Mouse (Mus musculus) liver, embryonic 16.5 days (tissue): ENCODE results near the gene Fam198a. TPM values are rescaled to one million over a fixed set of nuclear protein-coding genes. Genes with fewer than 3 reads are reported as not detected.

Source experiments
- ATAC-seq: fragments of 200-750 bp; cut with Nextera tagmentation; 2 replicates; pipeline ENCODE4 v1.8.0; 2017; ENCODE audit warnings: low read depth, mild to moderate bottlenecking, moderate number of reproducible peaks, moderate library complexity
- H3K27ac ChIP-seq: fragments of 300-500 bp; sonication (generic); 2 replicates; pipeline ENCODE4 v1.5.1; 2014; ENCODE audit warnings: mild to moderate bottlenecking, low read length
- H3K27me3 ChIP-seq: fragments of 300-500 bp; sonication (generic); 2 replicates; pipeline ENCODE4 v1.6.1; 2014; ENCODE audit warnings: low read depth, low read length, mixed read lengths; ENCODE audit not compliant: control insufficient read depth, insufficient read depth
- H3K36me3 ChIP-seq: fragments of 300-500 bp; sonication (generic); 2 replicates; pipeline ENCODE4 v1.6.1; 2014; ENCODE audit warnings: mild to moderate bottlenecking; ENCODE audit not compliant: control insufficient read depth, insufficient read depth
- H3K4me1 ChIP-seq: fragments of 300-500 bp; sonication (generic); 2 replicates; pipeline ENCODE4 v1.6.1; 2014; ENCODE audit warnings: low read depth, low read length, mixed read lengths; ENCODE audit not compliant: control insufficient read depth
- H3K4me2 ChIP-seq: fragments of 300-500 bp; sonication (generic); 2 replicates; pipeline ENCODE4 v1.6.1; 2014; ENCODE audit warnings: low read depth, low read length, mixed read lengths
- H3K4me3 ChIP-seq: fragments of 300-500 bp; sonication (generic); 2 replicates; pipeline ENCODE4 v1.5.1; 2014; ENCODE audit warnings: low read depth, mild to moderate bottlenecking, low read length
- H3K9ac ChIP-seq: fragments of 300-500 bp; sonication (generic); 2 replicates; pipeline ENCODE4 v1.6.1; 2014; ENCODE audit warnings: low read depth, low read length
- H3K9me3 ChIP-seq: fragments of 300-500 bp; sonication (generic); replicated peaks from 2 replicates; pipeline ENCODE4 v1.6.1; 2016; ENCODE audit warnings: low read length; ENCODE audit not compliant: control insufficient read depth
- WGBS: fragments of 180-500 bp; shearing (Covaris S2); extraction: QIAGEN DNeasy Blood & Tissue Kit; methylation state at CpG from one replicate; pipeline ENCODE4 v1.1.7; 2014; ENCODE audit not compliant: insufficient replicate concordance; 5-methylcytosine and 5-hydroxymethylcytosine counted together
- polyA plus RNA-seq: library from polyadenylated mRNA; unstranded; fragments of >200 nt; fragmentation: Nextera tagmentation; extraction: Ambion mirVana; gene quantifications from 2 replicates; pipeline ENCODE4 v1.2.1, GENCODE M21; 2015

Fam198a gene
- polyA plus RNA-seq, 1 experiment from 2014 or later, result 0.76 TPM

DNA sequence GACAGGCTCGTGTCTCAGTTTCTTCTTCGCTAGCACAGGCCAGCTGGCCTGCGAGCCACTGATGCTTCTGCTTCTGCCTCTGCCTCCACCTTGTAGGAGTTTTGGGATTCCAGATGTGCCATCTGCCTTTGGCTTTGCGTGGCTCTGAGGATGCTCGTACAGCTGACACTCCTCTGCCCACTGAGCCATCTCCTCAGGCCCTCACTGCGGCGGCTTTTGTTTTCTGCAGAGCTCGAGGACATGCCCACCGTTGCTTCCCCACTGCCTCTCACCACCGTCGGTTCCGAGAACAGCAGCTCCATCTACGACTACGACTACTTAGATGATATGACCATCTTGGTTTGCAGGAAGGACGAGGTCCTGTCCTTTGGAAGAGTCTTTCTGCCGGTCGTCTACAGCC lies 42.5 kb upstream of the Fam198a start:
- Histone ChIP-seq H3K36me3 (no peaks in the 10 kb centered on the region), H3K27ac (no peak overlapping the region), H3K27me3 (no peaks in the 10 kb centered on the region), H3K9me3 (no peaks in the 10 kb centered on the region), H3K4me3 (no peak overlapping the region), H3K9ac (no peak overlapping the region), H3K4me1 (peaks cover 4% of the 10 kb centered on the region), H3K4me2 (no peak overlapping the region)
- 77% methylated on average over 17 of the region's 17 CpGs for WGBS
- no peak for ATAC-seq

DNA sequence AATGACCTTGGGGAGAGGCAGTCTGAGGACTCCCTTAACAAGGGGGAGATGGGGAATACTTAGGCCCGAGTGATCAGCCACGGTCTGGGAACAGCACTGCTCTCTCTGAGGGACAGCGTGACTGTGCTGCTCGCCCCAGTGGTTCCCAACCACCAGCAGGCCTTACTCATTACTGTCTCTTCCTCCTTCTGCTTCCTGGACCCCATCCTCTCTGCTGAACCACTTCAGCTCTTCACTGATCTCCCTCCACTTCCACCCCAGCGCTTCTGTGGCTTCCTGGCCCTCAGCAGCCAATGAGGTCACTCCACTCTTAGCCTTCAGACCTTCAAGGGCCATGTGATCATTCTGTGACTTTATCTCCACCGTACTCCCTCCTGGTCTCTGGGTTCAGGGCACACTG lies 41.2 kb upstream of the Fam198a start:
- no peak overlapping the region for H3K4me2 ChIP-seq
- 0 out of 2 replicates have a peak, but pooled peaks have one; percentile 10 for ATAC-seq
- H3K27ac ChIP-seq, result no peak overlapping the region
- no peaks in the 10 kb centered on the region; the same call in 1 of the 2 replicates for H3K4me1 ChIP-seq
- no peak overlapping the region for H3K9ac ChIP-seq
- H3K27me3 ChIP-seq, result no peaks in the 10 kb centered on the region
- 19% methylated on average over 6 of the region's 6 CpGs for WGBS
- no peaks in the 10 kb centered on the region for H3K36me3 ChIP-seq
- no peaks in the 10 kb centered on the region for H3K9me3 ChIP-seq
- H3K4me3 ChIP-seq, result no peak overlapping the region

DNA sequence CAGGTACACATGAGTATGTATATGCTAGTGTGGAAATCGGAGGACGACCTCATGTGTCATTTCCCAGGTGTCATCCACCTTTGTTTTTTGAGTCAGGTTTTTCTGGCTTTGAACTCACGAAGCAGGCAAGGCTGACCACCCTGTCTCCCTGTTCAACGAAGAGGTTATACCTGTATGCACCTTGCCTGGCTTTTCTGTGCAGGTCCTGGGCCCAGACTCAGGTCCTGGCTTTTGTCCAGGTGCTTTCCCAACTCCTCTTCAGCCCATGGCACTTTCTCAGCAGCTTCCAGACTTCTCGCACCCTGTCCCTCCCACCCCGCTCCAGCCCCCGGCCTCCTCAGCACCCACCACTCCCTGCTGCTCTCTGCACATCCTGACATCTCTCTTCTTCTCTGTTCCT lies 39.6 kb upstream of the Fam198a start:
- Histone ChIP-seq H3K27me3 (no peaks in the 10 kb centered on the region), H3K4me3 (no peak overlapping the region), H3K9ac (no peak overlapping the region), H3K27ac (no peak overlapping the region), H3K4me2 (no peak overlapping the region), H3K9me3 (no peaks in the 10 kb centered on the region), H3K36me3 (no peaks in the 10 kb centered on the region), H3K4me1 (no peaks in the 10 kb centered on the region; the same call in 1 of the 2 replicates)
- 69% methylated on average over 7 of the region's 7 CpGs for WGBS
- no peak for ATAC-seq

GRCm38 (mm10) chr9:121912786-121913185 lies 38.0 kb upstream of the Fam198a start:
- no peaks in the 10 kb centered on the region for H3K36me3 ChIP-seq
- no peak overlapping the region for H3K4me2 ChIP-seq
- no peak overlapping the region for H3K9ac ChIP-seq
- H3K9me3 ChIP-seq, result no peaks in the 10 kb centered on the region
- 66% methylated on average over 4 of the region's 4 CpGs for WGBS
- H3K27ac ChIP-seq, result no peak overlapping the region
- H3K4me3 ChIP-seq, result no peak overlapping the region
- no peaks in the 10 kb centered on the region; the same call in 1 of the 2 replicates for H3K4me1 ChIP-seq
- ATAC-seq, result no peak
- H3K27me3 ChIP-seq, result no peaks in the 10 kb centered on the region

GRCm38 (mm10) chr9:121914226-121914757 lies 36.5 kb upstream of the Fam198a start:
- H3K4me3 ChIP-seq, result no peak overlapping the region
- ATAC-seq, result no peak
- H3K9me3 ChIP-seq, result no peaks in the 10 kb centered on the region
- no peaks in the 10 kb centered on the region; the same call in 1 of the 2 replicates for H3K4me1 ChIP-seq
- H3K27me3 ChIP-seq, result no peaks in the 10 kb centered on the region
- WGBS, result 61% methylated on average over 8 of the region's 8 CpGs
- no peak overlapping the region for H3K27ac ChIP-seq
- no peak overlapping the region for H3K4me2 ChIP-seq
- no peak overlapping the region for H3K9ac ChIP-seq
- H3K36me3 ChIP-seq, result no peaks in the 10 kb centered on the region

GRCm38 (mm10) chr9:121915056-121915455 lies 35.7 kb upstream of the Fam198a start:
- Histone ChIP-seq H3K4me2 (no peak overlapping the region), H3K9me3 (no peaks in the 10 kb centered on the region), H3K4me1 (no peaks in the 10 kb centered on the region; the same call in 1 of the 2 replicates), H3K36me3 (no peaks in the 10 kb centered on the region), H3K27ac (no peak overlapping the region), H3K4me3 (no peak overlapping the region), H3K9ac (no peak overlapping the region), H3K27me3 (no peaks in the 10 kb centered on the region)
- no peak for ATAC-seq
- 61% methylated on average over 10 of the region's 10 CpGs for WGBS

GRCm38 (mm10) chr9:121916102-121916501 lies 34.7 kb upstream of the Fam198a start, which contains the start of gene Cyp8b1:
Cyp8b1 (minus strand) TSS chr9:121916305.
- Histone ChIP-seq H3K9ac (no peak within 1 kb of the TSS), H3K27ac (0 out of 2 replicates have a peak within 1 kb of the TSS, but pooled peaks have one; percentile 27), H3K36me3 (no peaks in the 10 kb centered on the region), H3K9me3 (no peaks in the 10 kb centered on the region), H3K27me3 (no peaks in the 10 kb centered on the region), H3K4me3 (no peak within 1 kb of the TSS), H3K4me1 (no peaks in the 10 kb centered on the region; the same call in 1 of the 2 replicates), H3K4me2 (no peak within 1 kb of the TSS)
- peak; percentile 71 for ATAC-seq
- 60% methylated on average over 8 of the region's 8 CpGs for WGBS

DNA sequence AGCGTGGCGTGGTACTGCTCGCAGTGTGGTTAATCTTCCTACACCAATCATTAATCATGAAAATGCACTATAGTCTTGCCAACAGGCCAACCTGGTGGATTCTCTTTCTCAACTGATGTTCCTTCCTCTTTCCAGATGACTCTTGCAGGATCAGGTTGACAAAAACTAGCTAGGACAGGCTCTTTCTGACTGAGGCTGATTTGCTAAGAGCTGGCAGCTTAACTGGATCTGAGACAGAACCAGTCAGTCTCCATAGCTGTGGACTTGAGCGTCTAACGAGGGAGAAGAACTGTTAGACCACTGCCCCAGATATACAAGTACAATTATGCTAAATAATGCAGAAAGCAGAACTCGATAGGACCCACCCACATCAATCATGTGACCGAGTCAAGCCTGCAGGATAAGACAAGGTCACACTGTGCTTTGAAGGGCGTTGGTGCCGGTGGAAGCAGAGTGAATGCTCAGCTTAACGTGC lies 31.7 kb upstream of the Fam198a start:
- H3K4me3 ChIP-seq, result no peak overlapping the region
- H3K36me3 ChIP-seq, result no peaks in the 10 kb centered on the region
- H3K4me2 ChIP-seq, result no peak overlapping the region
- no peaks in the 10 kb centered on the region for H3K9me3 ChIP-seq
- H3K9ac ChIP-seq, result no peak overlapping the region
- no peaks in the 10 kb centered on the region; the same call in 1 of the 2 replicates for H3K4me1 ChIP-seq
- ATAC-seq, result no peak
- H3K27ac ChIP-seq, result no peak overlapping the region
- no peaks in the 10 kb centered on the region for H3K27me3 ChIP-seq
- WGBS, result 36% methylated on average over 10 of the region's 10 CpGs

GRCm38 (mm10) chr9:121923443-121923842 lies 27.3 kb upstream of the Fam198a start:
- peak; percentile 81 for ATAC-seq
- 50% methylated on average over 8 of the region's 8 CpGs for WGBS
- Histone ChIP-seq H3K27ac (peak overlapping the region; percentile 85), H3K4me1 (peaks cover 7% of the 10 kb centered on the region), H3K36me3 (no peaks in the 10 kb centered on the region), H3K27me3 (no peaks in the 10 kb centered on the region), H3K4me2 (peak overlapping the region; percentile 33), H3K9ac (no peak overlapping the region), H3K4me3 (peak overlapping the region; percentile 20), H3K9me3 (no peaks in the 10 kb centered on the region)
